Mouse (Mus musculus): ENCODE measurements at regions not wholly inside any gene's neighbourhood (a gene's known extent, or its start where the extent isn't known, plus 50 kb on each side); places are given as distances from the start of the nearest gene placed in this dataset.

DNA sequence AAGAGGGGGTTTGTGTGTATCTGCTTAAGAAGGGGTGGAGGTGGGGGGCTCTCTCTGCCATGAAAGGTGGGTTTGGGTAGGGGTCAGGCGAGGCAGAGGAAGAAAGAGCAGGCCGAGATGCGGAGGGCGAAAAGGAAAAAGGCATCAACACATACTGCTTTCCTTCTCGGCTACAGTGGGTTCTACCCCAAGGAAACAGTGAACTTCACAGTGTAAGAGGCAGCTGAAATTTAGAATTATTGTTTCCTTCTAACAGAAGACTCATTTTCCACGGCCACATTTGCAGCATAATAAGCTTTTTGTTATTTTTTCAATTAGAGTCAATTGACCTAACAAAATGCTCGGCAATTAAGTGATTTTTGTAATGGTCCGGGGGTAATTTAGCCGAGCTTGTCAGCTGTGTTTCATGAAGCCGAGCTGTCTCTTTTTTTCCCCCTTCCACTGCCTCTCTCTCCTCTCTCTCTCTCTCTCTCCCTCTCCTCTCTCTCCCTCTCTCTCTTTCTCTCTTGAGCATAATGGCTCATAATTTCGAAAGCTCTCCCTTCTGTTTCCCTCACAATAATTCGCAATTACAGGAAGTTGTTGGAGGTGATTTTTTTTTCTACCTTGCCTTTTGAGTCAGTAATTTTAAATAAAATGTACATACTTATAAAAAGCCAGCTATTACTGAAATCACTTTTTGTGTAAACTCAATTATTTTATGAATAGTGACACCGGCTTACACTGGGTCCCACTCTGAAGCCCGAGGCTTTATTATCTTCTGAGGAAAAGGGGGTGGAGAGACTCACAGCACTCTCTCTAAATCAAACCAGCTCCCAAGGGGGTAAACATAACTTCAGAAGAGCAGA, 403.1 kb upstream of the 3110018I06Rik start:
- Histone ChIP-seq H3K9me3 (no peaks in the 10 kb centered on the region), H3K27me3 (ENCODE audit: insufficient read depth, poor library complexity, severe bottlenecking) (no peaks in the 10 kb centered on the region), H3K4me1 (replicated peaks) (peaks cover 28% of the 10 kb centered on the region), H3K36me3 (no peaks in the 10 kb centered on the region), H3K27ac (peak overlapping the region; percentile 64), H3K4me3 (no peak overlapping the region)
- DNase-seq (ENCODE audit: low spot score), result no peak
- WGBS, result 68% methylated on average over 14 of the region's 14 CpGs

DNA sequence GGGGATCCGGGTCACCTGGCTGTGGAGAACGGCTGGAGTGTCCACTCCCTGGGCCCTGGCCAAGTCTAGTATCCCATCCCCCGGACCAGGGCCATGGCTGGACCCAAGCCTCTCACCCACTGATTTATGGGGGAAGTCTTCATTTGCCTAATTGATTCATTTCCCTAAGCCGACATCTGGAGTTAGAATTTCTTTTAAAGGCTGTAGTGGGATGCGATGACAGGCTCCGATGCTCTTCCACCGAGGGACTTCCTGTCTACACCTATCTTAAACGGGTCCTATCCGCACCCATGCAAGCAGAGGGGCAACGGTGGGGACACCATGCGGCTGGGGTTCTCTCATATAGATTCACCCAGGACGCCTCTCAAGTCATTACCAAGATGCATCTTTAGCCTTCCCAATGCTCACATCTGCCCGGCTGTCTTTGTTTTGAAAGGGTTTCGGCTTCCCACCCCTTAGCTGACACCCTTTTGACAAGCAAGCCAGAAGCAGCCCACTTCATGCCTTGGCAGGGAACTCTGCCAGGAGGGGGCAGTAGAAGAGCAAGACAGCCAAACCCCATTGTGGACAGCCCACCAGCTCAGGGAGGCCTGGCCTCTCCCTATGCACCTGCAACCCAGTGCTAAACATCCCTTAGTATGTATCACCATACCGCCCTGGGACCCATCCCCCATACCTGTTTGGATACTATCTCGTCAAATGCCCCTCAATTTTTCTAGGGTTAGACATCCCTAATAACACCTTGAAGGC, 402.4 kb upstream of the 3110018I06Rik start:
- Histone ChIP-seq H3K27ac (no peak overlapping the region), H3K4me1 (replicated peaks) (peaks cover 28% of the 10 kb centered on the region), H3K9me3 (no peaks in the 10 kb centered on the region), H3K27me3 (ENCODE audit: insufficient read depth, poor library complexity, severe bottlenecking) (no peaks in the 10 kb centered on the region), H3K4me3 (no peak overlapping the region), H3K36me3 (no peaks in the 10 kb centered on the region)
- peak; percentile 72 for DNase-seq (ENCODE audit: low spot score)
- 50% methylated on average over 16 of the region's 16 CpGs for whole genome bisulfite sequencing

DNA sequence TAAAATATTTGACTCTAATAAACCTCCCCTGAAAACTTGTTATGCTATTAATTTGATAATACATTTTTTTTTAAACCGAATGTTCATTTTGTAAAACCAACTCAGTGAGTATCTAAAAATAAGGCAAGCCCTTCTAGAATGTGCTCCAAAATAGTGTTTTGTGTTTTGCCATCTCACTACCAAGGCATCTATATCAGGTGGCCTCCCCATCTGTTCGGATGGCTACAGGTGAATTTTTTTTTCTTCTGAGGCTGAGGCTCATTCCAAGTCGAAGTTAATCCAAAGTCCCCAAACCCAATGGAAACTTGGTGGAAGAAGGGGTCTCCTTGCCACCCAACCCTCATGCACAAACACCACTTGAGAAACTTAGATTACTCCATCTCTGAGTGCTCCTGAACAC, 396.3 kb upstream of the 3110018I06Rik start:
- H3K4me1 ChIP-seq (replicated peaks), result no peaks in the 10 kb centered on the region
- WGBS, result 90% methylated on average over 3 of the region's 3 CpGs

DNA sequence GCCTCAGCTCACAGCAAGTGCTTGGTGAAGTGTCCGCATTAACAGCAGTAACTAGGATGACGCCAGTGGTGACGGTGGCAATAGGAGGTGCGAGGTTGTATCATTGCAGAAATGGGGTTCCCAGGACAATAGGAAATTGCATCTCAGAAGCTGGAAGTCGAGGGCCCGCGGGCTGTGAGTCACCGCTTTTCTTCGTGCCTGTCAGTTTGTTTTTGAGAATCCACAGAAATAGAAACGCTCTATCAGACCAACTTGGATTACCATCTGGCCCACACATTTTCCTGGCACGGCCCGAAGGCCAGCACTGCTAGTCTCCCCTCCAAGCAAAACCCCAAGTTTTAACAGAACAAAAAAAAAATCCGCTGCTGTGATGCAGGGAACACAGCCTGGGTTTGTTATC, 395.1 kb upstream of the 3110018I06Rik start:
- Histone ChIP-seq H3K4me3 (no peak overlapping the region), H3K36me3 (no peaks in the 10 kb centered on the region), H3K4me1 (replicated peaks) (no peaks in the 10 kb centered on the region), H3K27ac (no peak overlapping the region), H3K27me3 (ENCODE audit: insufficient read depth, poor library complexity, severe bottlenecking) (no peaks in the 10 kb centered on the region), H3K9me3 (no peaks in the 10 kb centered on the region)
- DNase-seq (ENCODE audit: low spot score), result no peak
- WGBS, result 91% methylated on average over 13 of the region's 13 CpGs

More for the DNA sequence above, 396.3 kb upstream of the 3110018I06Rik start:
- DNase-seq (ENCODE audit: low spot score), result no peak
- Histone ChIP-seq H3K9me3 (no peaks in the 10 kb centered on the region), H3K27me3 (ENCODE audit: insufficient read depth, poor library complexity, severe bottlenecking) (no peaks in the 10 kb centered on the region), H3K36me3 (no peaks in the 10 kb centered on the region), H3K27ac (no peak overlapping the region), H3K4me3 (no peak overlapping the region)

DNA sequence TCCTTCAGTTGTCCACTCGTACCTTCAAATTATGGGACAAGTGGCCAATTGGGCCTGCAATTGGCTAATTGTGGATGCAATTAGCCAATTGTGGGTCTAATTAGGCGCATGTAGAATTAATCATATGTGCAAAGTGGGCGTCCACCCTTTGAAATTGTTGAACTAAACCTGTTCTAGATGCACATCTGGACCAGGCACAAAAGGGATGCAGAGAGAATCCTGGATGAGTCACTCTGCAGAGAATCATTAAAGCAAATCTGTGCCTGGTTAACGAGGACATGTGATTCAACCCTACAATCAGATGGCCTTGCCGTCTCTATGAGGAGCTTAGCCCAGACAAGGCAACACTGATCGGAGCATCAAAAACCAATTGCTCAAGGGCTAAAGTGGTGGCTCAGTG, 393.0 kb upstream of the 3110018I06Rik start:
- Histone ChIP-seq H3K4me3 (no peak overlapping the region), H3K36me3 (no peaks in the 10 kb centered on the region), H3K27ac (no peak overlapping the region), H3K9me3 (no peaks in the 10 kb centered on the region), H3K27me3 (ENCODE audit: insufficient read depth, poor library complexity, severe bottlenecking) (no peaks in the 10 kb centered on the region), H3K4me1 (replicated peaks) (no peaks in the 10 kb centered on the region)
- DNase-seq (ENCODE audit: low spot score), result no peak
- 87% methylated on average over 6 of the region's 6 CpGs for WGBS

DNA sequence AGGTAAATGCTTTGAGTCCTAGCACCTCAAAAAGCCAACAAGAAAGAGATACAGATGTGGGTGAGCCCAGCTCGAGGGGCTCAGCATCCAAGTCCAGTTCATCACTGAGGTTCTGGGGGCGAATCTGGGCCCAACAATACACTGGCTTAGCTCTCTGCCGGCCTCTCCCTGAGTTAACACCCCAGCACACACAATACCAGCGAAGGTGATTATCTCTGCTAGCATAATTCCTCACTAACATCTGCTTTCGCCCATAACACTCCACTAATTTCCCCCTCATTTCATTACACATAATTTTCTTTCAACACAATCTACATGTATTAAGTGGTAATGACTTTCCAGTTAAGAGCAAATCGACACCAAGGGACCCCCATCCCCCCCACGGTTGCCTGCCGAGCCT, 383.9 kb upstream of the 3110018I06Rik start:
- H3K4me1 ChIP-seq (replicated peaks), result no peaks in the 10 kb centered on the region
- H3K4me3 ChIP-seq, result no peak overlapping the region
- no peak overlapping the region for H3K27ac ChIP-seq
- H3K9me3 ChIP-seq, result no peaks in the 10 kb centered on the region
- H3K27me3 ChIP-seq (ENCODE audit: insufficient read depth, poor library complexity, severe bottlenecking), result no peaks in the 10 kb centered on the region
- DNase-seq (ENCODE audit: low spot score), result no peak
- H3K36me3 ChIP-seq, result no peaks in the 10 kb centered on the region
- 75% methylated on average over 8 of the region's 8 CpGs for WGBS

DNA sequence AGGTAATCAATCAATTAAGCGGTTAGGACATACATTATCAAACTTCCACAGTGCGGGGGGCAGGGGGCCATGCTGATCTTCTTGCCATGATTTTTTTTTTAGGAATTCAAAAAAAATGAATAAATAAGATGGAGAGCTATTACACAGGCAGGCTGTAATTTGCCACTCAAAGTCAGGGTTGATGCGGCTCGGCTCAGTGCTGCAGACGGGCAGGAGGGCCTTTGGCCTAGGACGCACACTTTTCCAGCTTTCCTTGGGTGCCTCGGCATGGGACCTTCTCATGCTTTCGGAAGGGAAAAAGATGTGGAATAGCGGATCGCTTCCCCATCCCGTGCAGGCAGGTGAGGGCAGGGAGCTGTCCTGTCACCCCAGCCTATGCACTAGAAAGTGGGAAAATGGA, 383.4 kb upstream of the 3110018I06Rik start:
- H3K36me3 ChIP-seq, result no peaks in the 10 kb centered on the region
- H3K9me3 ChIP-seq, result no peaks in the 10 kb centered on the region
- H3K4me3 ChIP-seq, result no peak overlapping the region
- no peaks in the 10 kb centered on the region for H3K27me3 ChIP-seq (ENCODE audit: insufficient read depth, poor library complexity, severe bottlenecking)
- DNase-seq (ENCODE audit: low spot score), result no peak
- H3K27ac ChIP-seq, result no peak overlapping the region
- WGBS, result 79% methylated on average over 11 of the region's 11 CpGs
- no peaks in the 10 kb centered on the region for H3K4me1 ChIP-seq (replicated peaks)

DNA sequence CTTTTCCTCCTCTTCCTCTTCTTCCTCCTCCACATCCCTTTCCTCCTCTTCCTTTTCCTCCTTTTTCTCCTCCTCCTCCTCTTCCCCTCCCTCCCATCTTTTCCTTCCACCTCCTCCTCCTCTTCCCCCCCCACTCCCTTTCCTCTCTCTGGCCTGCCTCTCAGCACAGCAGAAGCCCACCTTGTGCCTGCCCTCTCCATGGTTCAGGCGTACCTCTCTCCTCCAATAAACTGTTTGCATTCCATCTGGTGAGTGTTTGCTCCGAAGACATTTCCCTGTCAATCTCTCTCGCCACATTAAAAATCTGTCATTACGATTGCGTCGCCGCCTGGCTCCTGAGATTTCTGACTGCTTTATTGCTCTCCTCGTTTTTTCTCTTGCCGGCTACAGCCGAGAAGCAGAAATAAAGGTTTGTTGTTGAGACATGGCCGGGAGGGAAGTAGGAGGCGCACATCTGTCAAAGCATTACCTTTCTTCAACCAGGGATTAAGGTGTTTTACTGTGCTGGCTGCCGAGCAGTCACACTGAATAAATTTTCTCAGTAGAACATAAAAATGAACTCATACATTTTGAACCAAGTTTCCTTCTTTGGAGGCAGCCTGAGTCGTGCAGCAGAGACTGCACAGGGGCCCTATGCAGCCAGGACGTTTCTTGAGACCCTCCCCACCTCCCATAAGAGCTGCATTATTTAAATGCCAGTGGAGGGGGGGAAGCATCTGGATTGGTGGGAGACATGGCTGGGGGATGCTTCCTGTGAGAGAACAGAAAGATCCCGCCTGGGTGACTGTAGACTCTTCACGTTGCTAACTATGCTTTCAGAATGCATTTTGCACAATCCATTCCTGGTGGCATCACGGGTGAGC, 376.3 kb upstream of the 3110018I06Rik start:
- 67% methylated on average over 18 of the region's 18 CpGs for WGBS
- DNase-seq (ENCODE audit: low spot score), result no peak
- Histone ChIP-seq H3K27me3 (ENCODE audit: insufficient read depth, poor library complexity, severe bottlenecking) (no peaks in the 10 kb centered on the region), H3K27ac (peak overlapping the region; percentile 35; the same call in 1 of the 2 replicates), H3K36me3 (no peaks in the 10 kb centered on the region), H3K4me3 (no peak overlapping the region), H3K9me3 (0 out of 2 replicates have a peak, but pooled peaks cover 2% of the 10 kb centered on the region), H3K4me1 (replicated peaks) (peaks cover 8% of the 10 kb centered on the region)

DNA sequence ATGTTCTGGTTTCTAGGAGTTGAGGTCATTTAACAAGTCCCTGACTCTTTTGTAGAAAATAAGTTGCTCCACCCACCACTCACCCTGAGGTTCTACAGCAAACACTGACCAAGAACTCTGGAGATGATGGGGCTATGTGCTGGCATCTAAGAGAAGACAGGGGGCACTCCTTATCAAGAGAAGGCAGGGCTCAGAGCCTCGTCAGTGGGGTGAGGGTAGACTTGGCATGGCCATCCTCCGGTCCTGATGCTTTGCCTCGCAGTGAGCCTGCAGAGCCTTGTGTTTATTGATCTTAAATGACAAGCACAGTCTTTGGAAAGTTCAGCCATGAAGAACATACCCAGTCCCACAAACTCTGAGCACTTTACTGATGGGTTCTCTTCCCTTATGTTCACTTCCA, 370.1 kb upstream of the 3110018I06Rik start:
- H3K36me3 ChIP-seq, result no peaks in the 10 kb centered on the region
- 0 out of 2 replicates have a peak, but pooled peaks cover 2% of the 10 kb centered on the region for H3K9me3 ChIP-seq
- no peak overlapping the region for H3K4me3 ChIP-seq
- no peak overlapping the region for H3K27ac ChIP-seq
- no peaks in the 10 kb centered on the region for H3K27me3 ChIP-seq (ENCODE audit: insufficient read depth, poor library complexity, severe bottlenecking)
- peaks cover 10% of the 10 kb centered on the region for H3K4me1 ChIP-seq (replicated peaks)
- WGBS, result 82% methylated on average over 3 of the region's 3 CpGs
- no peak for DNase-seq (ENCODE audit: low spot score)

DNA sequence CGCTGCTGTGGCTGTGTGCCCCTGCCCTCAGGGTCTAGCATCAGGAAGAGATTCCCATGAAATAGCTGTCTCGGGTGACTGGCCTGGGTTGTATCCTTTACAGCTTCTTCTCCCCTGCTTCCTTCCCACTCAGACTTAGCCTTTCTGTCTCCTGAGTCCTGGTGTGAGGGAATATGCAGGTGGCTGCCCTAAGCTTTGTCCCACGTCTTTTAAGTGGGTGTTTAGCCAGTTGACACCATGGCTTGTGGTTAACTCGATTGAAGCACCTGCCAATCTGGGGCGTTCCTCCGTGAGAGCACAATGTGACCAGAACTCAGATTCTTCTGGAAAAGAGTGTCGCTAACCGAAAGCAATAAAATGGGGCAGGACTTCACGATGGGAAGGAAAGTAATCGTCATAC, 369.4 kb upstream of the 3110018I06Rik start:
- 81% methylated on average over 10 of the region's 10 CpGs for WGBS
- no peak overlapping the region for H3K4me3 ChIP-seq
- no peak for DNase-seq (ENCODE audit: low spot score)
- peaks cover 10% of the 10 kb centered on the region for H3K4me1 ChIP-seq (replicated peaks)
- no peaks in the 10 kb centered on the region for H3K36me3 ChIP-seq
- no peak overlapping the region for H3K27ac ChIP-seq
- no peaks in the 10 kb centered on the region for H3K27me3 ChIP-seq (ENCODE audit: insufficient read depth, poor library complexity, severe bottlenecking)
- no peaks in the 10 kb centered on the region for H3K9me3 ChIP-seq

DNA sequence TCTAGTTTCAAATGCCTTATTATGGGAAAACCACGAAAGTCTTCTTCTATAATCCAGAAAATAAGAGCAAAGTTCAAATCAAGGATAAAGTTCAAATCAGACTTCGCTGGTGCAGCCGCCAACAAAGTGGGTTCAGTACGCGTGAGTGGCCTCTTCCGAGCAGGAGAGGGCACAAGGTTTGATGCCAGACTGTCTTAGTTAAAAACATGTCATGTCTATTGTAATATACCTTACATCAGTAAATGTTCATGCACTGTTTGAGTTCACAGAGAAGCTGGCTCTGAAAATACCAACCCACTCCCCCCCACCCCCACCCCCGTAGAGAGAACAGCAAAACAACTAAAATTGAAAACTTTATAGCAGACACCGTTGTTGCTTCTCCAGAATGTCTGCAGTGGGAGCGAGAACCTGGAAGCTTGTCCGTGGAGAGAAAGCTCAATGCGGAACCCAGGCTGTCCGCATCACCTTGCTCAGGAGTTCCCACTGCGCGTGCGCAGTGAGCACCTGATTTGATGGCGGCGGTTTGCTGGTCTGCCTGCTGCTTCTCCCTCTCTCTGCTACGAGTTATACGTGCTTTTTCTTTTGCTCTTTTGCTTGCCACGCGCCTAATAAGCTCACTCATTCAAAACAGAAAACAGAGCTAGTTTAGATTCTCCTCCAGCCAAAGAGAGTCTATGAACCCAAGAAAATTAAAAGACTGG, 367.8 kb upstream of the 3110018I06Rik start:
- 92% methylated on average over 21 of the region's 21 CpGs for WGBS
- peaks cover 19% of the 10 kb centered on the region for H3K4me1 ChIP-seq (replicated peaks)
- no peak overlapping the region for H3K4me3 ChIP-seq
- H3K27ac ChIP-seq, result no peak overlapping the region
- no peak for DNase-seq (ENCODE audit: low spot score)
- no peaks in the 10 kb centered on the region for H3K27me3 ChIP-seq (ENCODE audit: insufficient read depth, poor library complexity, severe bottlenecking)
- no peaks in the 10 kb centered on the region for H3K36me3 ChIP-seq
- H3K9me3 ChIP-seq, result no peaks in the 10 kb centered on the region

DNA sequence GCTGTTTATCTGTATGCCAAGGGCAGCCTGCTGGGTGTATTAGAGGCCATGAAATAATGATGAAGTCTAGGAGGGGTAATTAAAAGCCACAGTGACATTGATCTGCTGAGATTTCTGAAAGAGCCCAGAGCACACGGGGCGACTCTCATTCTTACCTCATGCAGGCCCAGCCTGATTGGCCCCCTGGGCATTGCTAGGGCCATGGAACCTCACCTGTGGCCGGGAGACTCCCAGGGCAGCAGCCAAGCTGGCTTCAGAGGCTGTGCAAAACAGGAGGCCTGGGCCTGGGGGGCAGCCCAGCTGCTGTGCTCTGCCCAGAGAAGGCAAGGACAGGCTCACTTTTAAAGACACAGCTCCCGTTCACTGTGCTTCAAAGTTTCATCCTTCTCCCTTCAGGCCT, 366.4 kb upstream of the 3110018I06Rik start:
- no peaks in the 10 kb centered on the region for H3K36me3 ChIP-seq
- peaks cover 19% of the 10 kb centered on the region for H3K4me1 ChIP-seq (replicated peaks)
- H3K9me3 ChIP-seq, result no peaks in the 10 kb centered on the region
- no peaks in the 10 kb centered on the region for H3K27me3 ChIP-seq (ENCODE audit: insufficient read depth, poor library complexity, severe bottlenecking)
- DNase-seq (ENCODE audit: low spot score), result no peak
- WGBS, result 57% methylated on average over 4 of the region's 4 CpGs
- no peak overlapping the region for H3K4me3 ChIP-seq
- no peak overlapping the region for H3K27ac ChIP-seq

Data from hindbrain, embryonic 10.5 days (tissue).